Mouse (Mus musculus) heart, postnatal 0 days (tissue): Measurements from ENCODE around the gene Ctdsp2. TPM values are rescaled to one million over a fixed set of nuclear protein-coding genes. Genes with fewer than 3 reads are reported as not detected.

Experiments used
- ATAC-seq: fragments of 200-750 bp; cut with Nextera tagmentation; 2 replicates; pipeline ENCODE4 v1.8.0; 2017; ENCODE audit warnings: low read depth, moderate number of reproducible peaks, moderate library complexity; ENCODE audit not compliant: insufficient read depth
- DNase-seq: peaks from one replicate; pipeline ENCODE4 v3.0.0-alpha.2; 2016; ENCODE audit warnings: low spot score
- H3K27ac ChIP-seq: fragments of 300-500 bp; sonication (generic); 2 replicates; pipeline ENCODE4 v1.5.1; 2014; ENCODE audit warnings: low read depth, mild to moderate bottlenecking
- H3K27me3 ChIP-seq: fragments of 300-500 bp; sonication (generic); 2 replicates; pipeline ENCODE4 v1.6.1; 2014; ENCODE audit warnings: low read length, mixed read lengths; ENCODE audit not compliant: control insufficient read depth, insufficient read depth
- H3K36me3 ChIP-seq: fragments of 300-500 bp; sonication (generic); replicated peaks from 2 replicates; pipeline ENCODE4 v1.6.1; 2014; ENCODE audit warnings: low read length, mixed read lengths; ENCODE audit not compliant: control insufficient read depth, insufficient read depth
- H3K4me1 ChIP-seq: fragments of 300-500 bp; sonication (generic); 2 replicates; pipeline ENCODE4 v1.6.1; 2014; ENCODE audit warnings: antibody characterized with exemption; ENCODE audit not compliant: control insufficient read depth, insufficient read depth
- H3K4me2 ChIP-seq: fragments of 300-500 bp; sonication (generic); 2 replicates; pipeline ENCODE4 v1.6.1; 2014; ENCODE audit warnings: low read depth, mild to moderate bottlenecking, low read length, moderate library complexity
- H3K4me3 ChIP-seq: fragments of 300-500 bp; sonication (generic); 2 replicates; pipeline ENCODE4 v1.5.1; 2014; ENCODE audit warnings: low read depth, low read length
- H3K9ac ChIP-seq: fragments of 300-500 bp; sonication (generic); replicated peaks from 2 replicates; pipeline ENCODE4 v1.6.1; 2014; ENCODE audit warnings: low read depth, low read length, mixed read lengths
- H3K9me3 ChIP-seq: fragments of 300-500 bp; sonication (generic); replicated peaks from 2 replicates; pipeline ENCODE4 v1.6.1; 2016; ENCODE audit warnings: low read length; ENCODE audit not compliant: control insufficient read depth
- CTCF ChIP-seq: IDR thresholded peaks from 2 replicates; pipeline ENCODE4 v1.5.1; 2016; ENCODE audit warnings: antibody characterized with exemption, control low read depth, low read depth
- EP300 ChIP-seq: IDR thresholded peaks from 2 replicates; pipeline ENCODE4 v1.6.1; 2016; ENCODE audit warnings: antibody characterized with exemption, low read depth
- WGBS: fragments of 180-500 bp; shearing (Covaris S2); extraction: QIAGEN DNeasy Blood & Tissue Kit; methylation state at CpG from one replicate; pipeline ENCODE4 v1.1.7; 2014; 5-methylcytosine and 5-hydroxymethylcytosine counted together
- polyA plus RNA-seq: library from polyadenylated mRNA; unstranded; fragments of >200 nt; fragmentation: Nextera tagmentation; extraction: Ambion mirVana; gene quantifications from 2 replicates; pipeline ENCODE4 v1.2.1, GENCODE M21; 2015
- total RNA-seq: library from RNA; depleted of rRNA; stranded (reverse); fragments of >200 nt; gene quantifications from 2 replicates; pipeline ENCODE4 v1.2.3, GENCODE M21; 2014; ENCODE audit warnings: low replicate concordance

Gene Ctdsp2
- total and polyA plus RNA-seq, 2 experiments from 2014 or later, result 26.4 to 137 TPM

DNA sequence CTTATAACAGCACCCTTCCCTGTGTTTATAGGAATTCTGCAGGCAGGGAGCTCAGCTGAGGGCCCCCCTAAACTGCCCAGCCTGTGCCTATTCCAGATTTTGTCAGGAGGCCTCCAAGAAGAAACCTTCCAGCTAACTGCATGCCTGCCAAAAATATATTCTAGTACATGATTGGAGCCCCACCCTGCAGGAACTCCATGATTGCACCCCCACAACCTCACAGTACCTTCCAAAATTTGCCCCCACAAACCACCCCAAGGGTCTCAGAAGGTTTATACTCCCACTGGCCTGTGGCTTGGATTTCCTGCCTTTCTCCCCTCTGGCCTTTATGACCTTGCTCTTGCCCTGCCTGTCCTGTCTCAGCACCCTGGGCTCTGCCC is 46.8 kb upstream of the Ctdsp2 start:
- Histone ChIP-seq H3K4me1 (peaks cover 56% of the 10 kb centered on the region), H3K4me2 (no peak overlapping the region), H3K27me3 (no peaks in the 10 kb centered on the region), H3K36me3 (no peaks in the 10 kb centered on the region), H3K9ac (0 out of 2 replicates have a peak overlapping the region, but pooled peaks have one; percentile 8), H3K9me3 (no peaks in the 10 kb centered on the region), H3K4me3 (no peak overlapping the region), H3K27ac (peak overlapping the region; percentile 97)
- no peak for ATAC-seq
- TF ChIP-seq EP300 (no peak), CTCF (no peak)
- no peak for DNase-seq

DNA sequence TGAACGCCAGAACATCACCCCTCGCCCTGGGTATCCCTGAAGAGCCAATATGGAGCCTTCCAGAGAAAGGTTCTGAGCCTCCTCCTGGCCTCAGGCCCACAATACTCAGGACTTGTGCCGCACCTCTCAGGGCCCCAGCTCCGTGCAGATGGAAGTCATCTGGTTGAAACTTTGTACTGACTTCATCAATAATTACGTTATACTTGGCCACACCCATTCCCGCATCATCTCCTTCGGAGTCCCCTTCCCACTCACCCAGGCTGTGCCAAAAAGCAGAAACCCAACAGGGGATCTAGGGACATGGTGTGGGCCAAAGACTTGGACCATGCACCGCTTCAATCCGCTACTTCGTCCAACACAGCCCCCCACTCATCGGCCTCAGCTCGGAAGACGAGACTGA is 44.0 kb upstream of the Ctdsp2 start:
- H3K4me3 ChIP-seq, result no peak overlapping the region
- no peaks in the 10 kb centered on the region for H3K27me3 ChIP-seq
- H3K9ac ChIP-seq, result no peak overlapping the region
- no peak overlapping the region for H3K4me2 ChIP-seq
- ATAC-seq (no peak), DNase-seq (no peak)
- H3K9me3 ChIP-seq, result no peaks in the 10 kb centered on the region
- H3K27ac ChIP-seq, result no peak overlapping the region
- 81% methylated on average over 13 of the region's 13 CpGs for WGBS
- H3K4me1 ChIP-seq, result peaks cover 34% of the 10 kb centered on the region
- H3K36me3 ChIP-seq, result no peaks in the 10 kb centered on the region
- TF ChIP-seq CTCF (no peak), EP300 (no peak)

DNA sequence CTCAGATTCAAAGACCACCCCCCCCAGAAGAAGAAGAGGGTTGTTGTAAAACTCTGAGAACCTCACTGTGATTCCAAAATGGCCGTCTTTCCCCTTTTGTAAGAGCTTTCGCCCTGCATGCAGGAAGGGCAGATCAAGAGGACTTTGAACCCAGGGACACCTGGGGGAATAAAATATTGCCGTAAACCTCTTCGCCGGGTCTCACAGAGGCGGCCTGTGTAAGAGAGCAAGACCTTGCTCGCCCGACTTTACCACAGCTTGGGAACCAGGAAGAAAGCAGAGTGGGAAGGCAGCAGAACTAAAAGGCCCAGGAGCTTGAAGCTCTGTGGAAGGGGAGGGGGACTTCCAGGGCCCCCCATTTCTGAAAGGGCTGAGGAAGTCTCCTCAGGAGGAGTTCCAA is 43.4 kb upstream of the Ctdsp2 start:
- DNase-seq (no peak), ATAC-seq (no peak)
- Histone ChIP-seq H3K4me2 (no peak overlapping the region), H3K9ac (peak overlapping the region; percentile 40; the same call in 1 of the 2 replicates), H3K4me3 (no peak overlapping the region), H3K9me3 (no peaks in the 10 kb centered on the region), H3K4me1 (peaks cover 29% of the 10 kb centered on the region), H3K27me3 (no peaks in the 10 kb centered on the region), H3K27ac (peak overlapping the region; percentile 78), H3K36me3 (no peaks in the 10 kb centered on the region)
- no peak for TF ChIP-seq EP300
- WGBS, result 88% methylated on average over 8 of the region's 8 CpGs

DNA sequence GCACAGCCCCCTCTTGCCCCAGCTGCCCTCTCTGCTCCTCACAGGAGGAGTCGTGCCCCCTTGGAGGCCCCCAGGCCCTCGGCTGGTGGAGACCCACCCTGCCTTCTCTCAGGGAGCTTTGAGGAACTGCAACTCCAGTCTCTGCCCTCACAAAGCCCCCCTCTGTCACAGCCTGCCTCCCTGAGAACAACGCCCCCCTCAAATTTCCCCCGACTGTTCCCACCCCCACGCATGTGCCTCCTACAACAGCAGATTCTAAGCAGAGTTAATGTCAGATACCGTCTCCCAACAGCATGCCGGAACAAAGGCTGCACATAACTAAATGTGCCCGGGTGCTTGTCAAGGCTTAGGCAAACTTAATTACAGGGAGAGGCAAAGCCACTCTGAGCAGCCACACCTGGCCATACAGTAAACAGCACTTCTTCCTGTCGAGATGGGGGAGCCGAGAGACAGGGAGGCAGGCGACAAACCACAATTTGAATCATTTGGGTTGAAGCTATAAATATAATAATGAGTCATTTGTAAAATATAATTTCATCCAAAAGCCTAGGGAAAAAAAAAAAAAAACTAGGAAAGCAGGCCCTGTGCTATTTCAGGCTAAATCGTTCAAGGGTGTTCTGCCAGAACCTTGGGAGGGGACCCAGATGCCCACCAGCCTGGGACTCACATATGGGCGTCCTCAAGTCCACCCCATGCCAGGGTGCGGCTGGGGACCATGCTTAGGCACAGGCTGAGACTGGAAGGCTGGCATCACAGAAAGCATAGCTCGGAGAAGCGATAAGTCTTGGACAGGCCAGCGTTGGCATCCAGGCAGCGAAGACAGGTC is 42.7 kb upstream of the Ctdsp2 start:
- Histone ChIP-seq H3K36me3 (no peaks in the 10 kb centered on the region), H3K9ac (peak overlapping the region; percentile 40; the same call in 1 of the 2 replicates), H3K4me3 (no peak overlapping the region), H3K9me3 (no peaks in the 10 kb centered on the region), H3K4me2 (no peak overlapping the region), H3K27me3 (no peaks in the 10 kb centered on the region), H3K27ac (peak overlapping the region; percentile 78), H3K4me1 (peaks cover 27% of the 10 kb centered on the region)
- no peak for TF ChIP-seq CTCF
- ATAC-seq, result no peak
- no peak for DNase-seq
- WGBS, result 38% methylated on average over 18 of the region's 18 CpGs

- DNase-seq (peak; percentile 82), ATAC-seq (peak; percentile 92)
- Histone ChIP-seq H3K9me3 (peaks cover 1% of the 10 kb centered on the region; the same call in 1 of the 2 replicates), H3K4me3 (no peak overlapping the region), H3K9ac (no peak overlapping the region), H3K27me3 (no peaks in the 10 kb centered on the region), H3K27ac (peak overlapping the region; percentile 78), H3K4me1 (peaks cover 17% of the 10 kb centered on the region), H3K36me3 (no peaks in the 10 kb centered on the region), H3K4me2 (0 out of 2 replicates have a peak overlapping the region, but pooled peaks have one; percentile 13)
- 32% methylated on average over 7 of the region's 7 CpGs for WGBS
- no peak for TF ChIP-seq CTCF
- TF ChIP-seq EP300, result peak; percentile 85
These were observed 37.6 kb upstream of the Ctdsp2 start for GRCm38 (mm10) chr10:126940949-126941348.

DNA sequence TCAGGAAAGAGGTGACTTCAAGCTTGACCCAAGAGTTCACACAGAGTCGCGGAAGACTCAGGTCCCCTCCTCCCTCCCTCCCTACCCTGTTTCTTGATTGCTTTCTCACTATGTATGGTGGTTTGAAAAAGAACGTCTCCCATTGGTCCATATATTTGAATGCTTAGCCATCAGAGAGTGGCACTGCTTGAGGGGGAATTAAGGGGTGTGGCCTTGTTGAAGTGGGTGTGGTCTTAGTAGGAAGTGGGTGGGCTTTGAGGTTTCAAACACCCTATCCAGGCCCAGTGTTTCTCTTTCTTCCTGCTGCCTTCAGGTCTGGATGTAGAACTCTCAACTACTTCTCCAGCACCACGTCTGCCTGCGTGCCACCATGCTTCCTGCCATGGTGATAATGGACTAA is 33.0 kb upstream of the Ctdsp2 start:
- WGBS, result 90% methylated on average over 5 of the region's 5 CpGs
- Histone ChIP-seq H3K9me3 (peaks cover 6% of the 10 kb centered on the region), H3K27me3 (no peaks in the 10 kb centered on the region), H3K4me1 (peaks cover 23% of the 10 kb centered on the region), H3K9ac (no peak overlapping the region), H3K4me2 (no peak overlapping the region), H3K27ac (no peak overlapping the region), H3K36me3 (no peaks in the 10 kb centered on the region), H3K4me3 (no peak overlapping the region)
- TF ChIP-seq EP300 (no peak), CTCF (no peak)
- ATAC-seq (no peak), DNase-seq (no peak)
